Mouse (Mus musculus): ENCODE results near the gene Disp1.

GRCm38 (mm10) chr1:183168465-183168864 is 52.9 kb downstream of the Disp1 start:
- TF ChIP-seq POLR2A (IDR thresholded peaks at IDR 0.05; ENCODE audit: insufficient read depth, low read depth, low read length) (no peak), CTCF (IDR thresholded peaks at IDR 0.05) (no peak), EP300 (IDR thresholded peaks at IDR 0.05; ENCODE audit: insufficient read depth, low read depth, low read length) (no peak)

All from heart, adult 2 months (tissue).